Mouse (Mus musculus) intestine, embryonic 14.5 days (tissue): ENCODE data around the gene Rorc. TPM values are rescaled to one million over a fixed set of nuclear protein-coding genes. Genes with fewer than 3 reads are reported as not detected.
A peak's percentile ranks its signal among the peaks of the same experiment; 100 is the strongest.

Experiments used
- ATAC-seq: fragments of 200-750 bp; cut with Nextera tagmentation; replicated peaks from 2 replicates; pipeline ENCODE4 v1.8.0; 2017; ENCODE audit warnings: low read depth, moderate number of reproducible peaks, moderate TSS enrichment, moderate library complexity; ENCODE audit not compliant: low FRiP score, low TSS enrichment
- DNase-seq: peaks from one replicate; pipeline ENCODE4 v3.0.0-alpha.2; 2018; ENCODE audit warnings: low spot score
- H3K27ac ChIP-seq: fragments of 300-500 bp; sonication (generic); 2 replicates; pipeline ENCODE4 v1.5.1; 2014; ENCODE audit warnings: low read depth, mild to moderate bottlenecking, control low read depth
- H3K27me3 ChIP-seq: fragments of 300-500 bp; sonication (generic); replicated peaks from 2 replicates; pipeline ENCODE4 v1.6.1; 2014; ENCODE audit warnings: low read length, control low read depth; ENCODE audit not compliant: control insufficient read depth, insufficient read depth
- H3K36me3 ChIP-seq: fragments of 300-500 bp; sonication (generic); 2 replicates; pipeline ENCODE4 v1.6.1; 2014; ENCODE audit warnings: low read length, control low read depth; ENCODE audit not compliant: control insufficient read depth, insufficient read depth
- H3K4me1 ChIP-seq: fragments of 300-500 bp; sonication (generic); replicated peaks from 2 replicates; pipeline ENCODE4 v1.6.1; 2014; ENCODE audit warnings: low read length, control low read depth, mixed read lengths; ENCODE audit not compliant: control insufficient read depth, insufficient read depth
- H3K4me2 ChIP-seq: fragments of 300-500 bp; sonication (generic); 2 replicates; pipeline ENCODE4 v1.6.1; 2014; ENCODE audit warnings: low read length
- H3K4me3 ChIP-seq: fragments of 300-500 bp; sonication (generic); 2 replicates; pipeline ENCODE4 v1.5.1; 2014; ENCODE audit warnings: low read depth, low read length, control low read depth, mixed read lengths
- H3K9ac ChIP-seq: fragments of 300-500 bp; sonication (generic); 2 replicates; pipeline ENCODE4 v1.6.1; 2014; ENCODE audit warnings: mild to moderate bottlenecking, low read length
- H3K9me3 ChIP-seq: fragments of 300-500 bp; sonication (generic); 2 replicates; pipeline ENCODE4 v1.6.1; 2016; ENCODE audit warnings: low read length, control low read depth; ENCODE audit not compliant: control insufficient read depth
- WGBS: fragments of 180-500 bp; shearing (Covaris S2); extraction: QIAGEN DNeasy Blood & Tissue Kit; methylation state at CpG from one replicate; pipeline ENCODE4 v1.1.7; 2014; 5-methylcytosine and 5-hydroxymethylcytosine counted together
- polyA plus RNA-seq: library from polyadenylated mRNA; unstranded; fragments of >200 nt; fragmentation: Nextera tagmentation; extraction: Ambion mirVana; gene quantifications from 2 replicates; pipeline ENCODE4 v1.2.1, GENCODE M21; 2014

The Rorc gene
- polyA plus RNA-seq, 1 experiment from 2014 or later = 3.8 TPM

- Histone ChIP-seq H3K9ac (no peak overlapping the region), H3K4me1 (no peaks in the 10 kb centered on the region), H3K9me3 (no peaks in the 10 kb centered on the region), H3K27ac (no peak overlapping the region), H3K36me3 (no peaks in the 10 kb centered on the region), H3K27me3 (peaks cover 17% of the 10 kb centered on the region), H3K4me3 (no peak overlapping the region), H3K4me2 (no peak overlapping the region)
- DNase-seq = no peak
- 79% methylated on average over 4 of the region's 4 CpGs for WGBS
- ATAC-seq = no peak
These were observed 20.5 kb downstream of the Rorc start for GRCm38 (mm10) chr3:94393049-94393448.

GRCm38 (mm10) chr3:94396336-94396735, 23.7 kb downstream of the Rorc start:
- H3K9ac ChIP-seq = no peak overlapping the region
- H3K27me3 ChIP-seq = peaks cover 42% of the 10 kb centered on the region
- WGBS = 90% methylated on average over 1 of the region's 1 CpGs
- ATAC-seq (no peak), DNase-seq (no peak)
- H3K4me1 ChIP-seq = 0 out of 2 replicates have a peak, but pooled peaks cover 3% of the 10 kb centered on the region
- H3K4me3 ChIP-seq = no peak overlapping the region
- no peak overlapping the region for H3K27ac ChIP-seq
- H3K36me3 ChIP-seq = no peaks in the 10 kb centered on the region
- no peak overlapping the region for H3K4me2 ChIP-seq
- H3K9me3 ChIP-seq = no peaks in the 10 kb centered on the region

DNA sequence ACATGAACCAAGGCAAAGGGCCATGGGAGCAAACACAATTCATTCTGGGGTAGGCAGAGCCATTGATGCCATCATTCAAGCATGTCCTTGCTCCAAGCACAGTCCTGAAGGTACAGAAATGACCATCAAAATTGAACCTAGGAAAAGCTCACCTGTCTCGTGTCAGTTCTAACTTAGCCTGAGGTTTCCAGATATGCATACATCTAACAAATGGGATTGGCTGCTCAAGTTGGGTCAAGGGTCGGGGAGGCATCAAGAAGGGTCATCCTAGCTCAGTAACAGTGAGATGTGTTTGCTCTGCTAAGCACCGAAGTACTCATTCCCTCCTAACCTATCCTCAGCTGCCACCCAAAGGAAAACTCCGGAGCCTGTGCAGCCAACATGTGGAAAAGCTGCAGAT, 24.3 kb downstream of the Rorc start:
- 0 out of 2 replicates have a peak, but pooled peaks cover 3% of the 10 kb centered on the region for H3K4me1 ChIP-seq
- H3K4me2 ChIP-seq = no peak overlapping the region
- H3K9ac ChIP-seq = no peak overlapping the region
- no peak for DNase-seq
- no peaks in the 10 kb centered on the region for H3K36me3 ChIP-seq
- WGBS = 80% methylated on average over 4 of the region's 4 CpGs
- H3K4me3 ChIP-seq = no peak overlapping the region
- no peaks in the 10 kb centered on the region for H3K9me3 ChIP-seq
- no peak overlapping the region for H3K27ac ChIP-seq
- no peak for ATAC-seq
- H3K27me3 ChIP-seq = peaks cover 47% of the 10 kb centered on the region

GRCm38 (mm10) chr3:94398217-94398616, 25.6 kb downstream of the Rorc start, which contains the start of gene Lingo4:
TSS of gene Lingo4 (plus strand) at chr3:94398517.
- Histone ChIP-seq H3K36me3 (no peaks in the 10 kb centered on the region), H3K27me3 (peaks cover 50% of the 10 kb centered on the region), H3K4me1 (0 out of 2 replicates have a peak, but pooled peaks cover 3% of the 10 kb centered on the region), H3K4me3 (peak within 1 kb of the TSS; percentile 26), H3K9me3 (no peaks in the 10 kb centered on the region), H3K27ac (no peak within 1 kb of the TSS), H3K9ac (0 out of 2 replicates have a peak within 1 kb of the TSS, but pooled peaks have one; percentile 3), H3K4me2 (peak within 1 kb of the TSS; percentile 52)
- WGBS = 72% methylated on average over 6 of the region's 6 CpGs
- ATAC-seq = no peak
- DNase-seq = no peak

- 1% methylated on average over 19 of the region's 20 CpGs for WGBS
- Histone ChIP-seq H3K9ac (0 out of 2 replicates have a peak overlapping the region, but pooled peaks have one; percentile 3), H3K9me3 (no peaks in the 10 kb centered on the region), H3K4me3 (peak overlapping the region; percentile 26), H3K27me3 (peaks cover 50% of the 10 kb centered on the region), H3K36me3 (no peaks in the 10 kb centered on the region), H3K27ac (no peak overlapping the region), H3K4me1 (0 out of 2 replicates have a peak, but pooled peaks cover 3% of the 10 kb centered on the region), H3K4me2 (peak overlapping the region; percentile 52)
- ATAC-seq (no peak), DNase-seq (no peak)
These were observed 26.4 kb downstream of the Rorc start for GRCm38 (mm10) chr3:94398943-94399481.

DNA sequence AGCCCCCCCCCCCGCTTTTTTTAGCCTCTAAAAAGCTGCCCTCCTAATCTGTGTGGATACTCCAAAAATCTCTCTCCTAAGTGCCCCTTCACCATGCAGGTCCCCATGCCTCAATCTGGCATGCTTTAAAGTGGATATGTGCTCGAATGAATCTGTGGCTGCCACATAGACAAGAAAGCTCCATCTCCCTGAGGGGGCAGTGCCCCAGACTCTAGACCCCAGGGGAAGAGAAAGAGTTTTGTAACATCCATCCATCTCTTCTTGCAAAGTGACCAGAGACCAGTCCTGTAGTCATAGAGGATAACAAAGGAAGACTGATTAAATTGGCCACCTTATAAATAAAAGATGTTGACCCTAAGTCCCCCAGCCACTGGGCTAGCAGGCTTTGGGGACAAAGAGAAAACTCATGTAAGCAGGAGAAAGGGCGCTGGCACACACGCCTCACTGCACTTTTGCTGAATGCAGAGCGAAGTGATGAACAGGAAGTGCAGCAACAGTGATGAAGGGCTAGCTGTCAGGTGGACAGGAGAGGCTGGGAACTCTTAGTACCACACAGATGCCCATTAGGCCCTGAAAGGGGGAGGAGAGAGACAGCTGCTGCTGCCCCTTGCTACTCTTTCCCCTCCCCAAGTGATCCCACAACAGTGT, 27.2 kb downstream of the Rorc start:
- ATAC-seq (no peak), DNase-seq (no peak)
- Histone ChIP-seq H3K4me1 (0 out of 2 replicates have a peak, but pooled peaks cover 3% of the 10 kb centered on the region), H3K27ac (no peak overlapping the region), H3K27me3 (peaks cover 50% of the 10 kb centered on the region), H3K9me3 (no peaks in the 10 kb centered on the region), H3K4me3 (no peak overlapping the region), H3K9ac (no peak overlapping the region), H3K4me2 (no peak overlapping the region; the same call in 1 of the 2 replicates), H3K36me3 (no peaks in the 10 kb centered on the region)
- 38% methylated on average over 5 of the region's 5 CpGs for WGBS

GRCm38 (mm10) chr3:94402451-94402850, 29.9 kb downstream of the Rorc start:
- Histone ChIP-seq H3K4me1 (0 out of 2 replicates have a peak, but pooled peaks cover 3% of the 10 kb centered on the region), H3K27me3 (peaks cover 39% of the 10 kb centered on the region), H3K9ac (no peak overlapping the region), H3K27ac (no peak overlapping the region), H3K4me3 (no peak overlapping the region), H3K36me3 (no peaks in the 10 kb centered on the region), H3K4me2 (no peak overlapping the region), H3K9me3 (no peaks in the 10 kb centered on the region)
- 62% methylated on average over 8 of the region's 8 CpGs for WGBS
- DNase-seq (no peak), ATAC-seq (no peak)

DNA sequence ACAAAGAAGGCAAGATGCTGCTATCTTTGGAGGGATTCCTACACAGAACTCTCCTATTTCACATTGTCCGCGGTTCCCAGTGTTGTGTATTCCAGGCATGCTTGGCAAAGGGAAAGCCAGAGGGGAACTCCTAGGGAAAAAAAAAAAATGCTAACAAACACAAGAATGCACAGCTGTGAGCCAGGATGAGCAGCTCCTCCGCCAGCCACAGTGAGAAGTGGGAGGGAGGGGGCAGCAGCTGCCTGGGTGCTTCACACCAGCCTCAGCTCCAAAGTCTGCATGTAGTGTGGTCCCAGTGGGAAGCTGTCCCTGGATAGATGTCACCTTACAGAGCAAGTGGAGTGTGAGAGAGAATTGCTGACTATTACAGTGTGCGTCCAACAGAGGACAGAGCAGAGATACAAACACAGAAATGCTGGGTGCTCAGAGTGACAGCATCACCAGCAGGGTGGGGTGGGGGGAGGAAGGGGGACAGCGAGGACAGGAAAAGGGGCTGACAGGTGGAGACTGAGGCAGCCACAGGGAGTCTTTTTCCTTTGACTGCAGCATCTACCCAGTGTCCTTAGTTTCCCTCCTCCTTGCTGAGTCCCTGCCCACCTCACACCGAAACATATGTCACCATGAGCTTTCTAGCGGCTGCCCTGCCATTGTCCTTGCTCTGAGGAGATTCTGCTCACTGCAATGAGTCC, 31.9 kb downstream of the Rorc start:
- H3K9ac ChIP-seq = no peak overlapping the region
- peaks cover 23% of the 10 kb centered on the region for H3K27me3 ChIP-seq
- no peak for ATAC-seq
- no peak overlapping the region for H3K4me2 ChIP-seq
- H3K36me3 ChIP-seq = no peaks in the 10 kb centered on the region
- H3K4me1 ChIP-seq = no peaks in the 10 kb centered on the region
- H3K27ac ChIP-seq = no peak overlapping the region
- no peak overlapping the region for H3K4me3 ChIP-seq
- WGBS = 20% methylated on average over 7 of the region's 7 CpGs
- H3K9me3 ChIP-seq = no peaks in the 10 kb centered on the region
- no peak for DNase-seq
